ENCODE assay signal across 8 mouse cellular contexts in the genomic region with DNA sequence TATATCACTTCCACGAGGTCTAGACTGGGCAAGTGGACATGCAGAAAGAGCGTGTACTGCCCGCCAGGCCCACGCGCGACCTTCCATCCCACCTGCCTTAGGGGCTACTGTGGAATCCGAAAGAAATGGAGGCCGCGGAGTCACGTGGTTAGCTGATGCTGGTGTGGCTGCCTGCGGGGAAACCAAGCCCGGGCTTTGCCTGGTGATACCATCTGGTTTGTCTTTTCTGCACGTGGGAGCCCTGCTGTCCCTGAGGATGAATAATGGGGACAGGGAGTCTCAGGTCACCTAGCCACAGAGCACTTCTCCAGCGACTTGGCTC.
DNase-seq lines count a peak whose midpoint lies in the region; ATAC-seq and TF ChIP-seq lines count a peak whose summit lies in the region.

No protein-coding gene starts in this region.

- CTCF ChIA-PET in Patski (lab: Charles Lee): interaction anchor here (0.9 to 1.4 kb wide), 11 partner anchors 9 to 374 kb away, joined by 3 to 9 read pairs (median 3); no protein-coding TSS in a partner anchor

- in situ Hi-C loops in Patski (cut with MboI; ENCODE audit: low pct_unique_long_range_greater_than_20kb): loop anchor here (5.0 to 10.0 kb wide), 3 partner anchors 94 to 236 kb away; no protein-coding TSS in a partner anchor

- DNase-seq in kidney, adult 11 months: no peak
- DNase-seq in Patski (ENCODE audit: low read depth, low spot score) (no peak), adipocyte (ENCODE audit: low spot score) (no peak)
- DNase-seq in liver, postnatal 0 days: no peak
- DNase-seq in urinary bladder, adult 2 months (ENCODE audit: low spot score): no peak
- no peak for DNase-seq in adrenal gland, postnatal 25 days

- peak; percentile 22 for ATAC-seq in kidney, embryonic 14.5 days (ENCODE audit: low FRiP score, low TSS enrichment)
- ATAC-seq in Patski: peak; percentile 9
- ATAC-seq in forebrain, embryonic 16.5 days: peak; percentile 21
- ATAC-seq in liver, postnatal 0 days: peak; percentile 30; the same call in 1 of the 2 replicates

- H3K9ac ChIP-seq in kidney, embryonic 14.5 days (ENCODE audit: low read depth, low read length): no peak overlapping the region; the same call in 1 of the 2 replicates
- H3K9ac ChIP-seq in forebrain, embryonic 16.5 days (replicated peaks; ENCODE audit: low read depth, low read length): no peak overlapping the region
- H3K9ac ChIP-seq in liver, postnatal 0 days (replicated peaks): no peak overlapping the region

- no peak for TF ChIP-seq CTCF in Patski (IDR thresholded peaks at IDR 0.05)
- TF ChIP-seq CTCF in liver, postnatal 0 days (IDR thresholded peaks at IDR 0.05; ENCODE audit: low read depth): no peak

- peak overlapping the region; percentile 36; the same call in 1 of the 2 replicates for H3K4me3 ChIP-seq in kidney, embryonic 14.5 days (ENCODE audit: low read length)
- peak overlapping the region; percentile 40; the same call in 1 of the 2 replicates for H3K4me3 ChIP-seq in forebrain, embryonic 16.5 days (replicated peaks; ENCODE audit: low read length)
- H3K4me3 ChIP-seq in liver, postnatal 0 days (ENCODE audit: low read depth, low read length): peak overlapping the region; percentile 50; the same call in 1 of the 2 replicates

- no peak overlapping the region; the same call in 1 of the 2 replicates for H3K27ac ChIP-seq in kidney, embryonic 14.5 days (ENCODE audit: low read depth, low read length)
- no peak overlapping the region for H3K27ac ChIP-seq in forebrain, embryonic 16.5 days (ENCODE audit: low read length)
- H3K27ac ChIP-seq in liver, postnatal 0 days (ENCODE audit: low read depth): no peak overlapping the region

- H3K36me3 ChIP-seq in kidney, embryonic 14.5 days (ENCODE audit: control insufficient read depth, insufficient read depth, low read length): no peaks in the 10 kb centered on the region
- no peaks in the 10 kb centered on the region for H3K36me3 ChIP-seq in forebrain, embryonic 16.5 days (ENCODE audit: control insufficient read depth, insufficient read depth)
- H3K36me3 ChIP-seq in liver, postnatal 0 days (replicated peaks; ENCODE audit: insufficient read depth, low read length): no peaks in the 10 kb centered on the region

- H3K4me1 ChIP-seq in kidney, embryonic 14.5 days (ENCODE audit: control insufficient read depth, insufficient read depth, low read length): peaks cover 12% of the 10 kb centered on the region
- H3K4me1 ChIP-seq in forebrain, embryonic 16.5 days (replicated peaks; ENCODE audit: control insufficient read depth, insufficient read depth, low read length): peaks cover 38% of the 10 kb centered on the region
- H3K4me1 ChIP-seq in liver, postnatal 0 days (ENCODE audit: insufficient read depth): peaks cover 5% of the 10 kb centered on the region; the same call in 1 of the 2 replicates

- peaks cover 8% of the 10 kb centered on the region; the same call in 1 of the 2 replicates for H3K27me3 ChIP-seq in kidney, embryonic 14.5 days (ENCODE audit: control insufficient read depth, insufficient read depth, low read length)
- no peaks in the 10 kb centered on the region for H3K27me3 ChIP-seq in Patski
- no peaks in the 10 kb centered on the region for H3K27me3 ChIP-seq in forebrain, embryonic 16.5 days (replicated peaks; ENCODE audit: control insufficient read depth, insufficient read depth, low read length)
- H3K27me3 ChIP-seq in liver, postnatal 0 days (ENCODE audit: insufficient read depth, low read length): peaks cover 29% of the 10 kb centered on the region

- H3K4me2 ChIP-seq in kidney, embryonic 14.5 days (replicated peaks; ENCODE audit: low read depth, low read length): peak overlapping the region; percentile 74
- peak overlapping the region; percentile 74 for H3K4me2 ChIP-seq in forebrain, embryonic 16.5 days (ENCODE audit: low read length)
- H3K4me2 ChIP-seq in liver, postnatal 0 days (ENCODE audit: low read depth, low read length): peak overlapping the region; percentile 81

- TF ChIP-seq EP300 in liver, postnatal 0 days (IDR thresholded peaks at IDR 0.05; ENCODE audit: low read depth): no peak

- 14% methylated on average over 14 of the region's 14 CpGs for WGBS in kidney, embryonic 14.5 days
- WGBS in forebrain, embryonic 16.5 days: 20% methylated on average over 14 of the region's 14 CpGs
- WGBS in liver, postnatal 0 days (ENCODE audit: insufficient replicate concordance): 24% methylated on average over 14 of the region's 14 CpGs

- POLR2A ChIA-PET in Patski (lab: Charles Lee): interaction anchor here (1.0 to 1.2 kb wide), 5 partner anchors 45 to 264 kb away, joined by 3 to 9 read pairs (median 4); partner anchors contain the start of gene Med13l

- H3K9me3 ChIP-seq in kidney, embryonic 14.5 days (ENCODE audit: control insufficient read depth, low read length): no peaks in the 10 kb centered on the region
- H3K9me3 ChIP-seq in forebrain, embryonic 16.5 days (ENCODE audit: control insufficient read depth, low read length): no peaks in the 10 kb centered on the region
- no peaks in the 10 kb centered on the region for H3K9me3 ChIP-seq in liver, postnatal 0 days (ENCODE audit: low read length)
